8 mouse cellular contexts compared by ENCODE assay signal in genomic region chr11:115765607-115766141, GRCm38 (mm10). TPM values are rescaled to one million over a fixed set of nuclear protein-coding genes. Genes with fewer than 3 reads are reported as not detected.
A peak's percentile ranks its signal among the peaks of the same experiment; 100 is the strongest.
DNase-seq lines count a peak whose midpoint lies in the region; ATAC-seq lines count a peak whose summit lies in the region.

No protein-coding gene starts in this region.

- peak overlapping the region; percentile 89 for H3K9ac ChIP-seq in intestine, embryonic 15.5 days
- H3K9ac ChIP-seq in lung, embryonic 16.5 days (ENCODE audit: low read length): peak overlapping the region; percentile 87

- no peaks in the 10 kb centered on the region for H3K27me3 ChIP-seq in intestine, embryonic 15.5 days (replicated peaks)
- no peaks in the 10 kb centered on the region for H3K27me3 ChIP-seq in lung, embryonic 16.5 days (ENCODE audit: control insufficient read depth, insufficient read depth, low read depth, low read length)

- WGBS in intestine, embryonic 15.5 days: under 1% methylated on average over 34 of the region's 34 CpGs
- WGBS in lung, embryonic 16.5 days: under 1% methylated on average over 34 of the region's 34 CpGs

- peak overlapping the region; percentile 76 for H3K4me2 ChIP-seq in intestine, embryonic 15.5 days (replicated peaks)
- peak overlapping the region; percentile 57 for H3K4me2 ChIP-seq in lung, embryonic 16.5 days (ENCODE audit: low read depth, low read length)

- peak; percentile 91 for ATAC-seq in intestine, embryonic 15.5 days
- ATAC-seq in lung, embryonic 16.5 days (ENCODE audit: low read depth): peak; percentile 85

- peak; percentile 30 for DNase-seq in right cerebral cortex, adult 18-20 months
- no peak for DNase-seq in right cerebral cortex, postnatal 25 days
- DNase-seq in brain, embryonic 18.5 days (ENCODE audit: low read depth, low spot score): peak; percentile 42
- peak; percentile 43 for DNase-seq in forelimb bud, embryonic 11.5 days (ENCODE audit: low read depth, low spot score)
- DNase-seq in right cerebral cortex, postnatal 14 days: peak; percentile 33
- DNase-seq in thymus, postnatal 25 days: no peak

- no peaks in the 10 kb centered on the region for H3K36me3 ChIP-seq in intestine, embryonic 15.5 days
- no peaks in the 10 kb centered on the region for H3K36me3 ChIP-seq in lung, embryonic 16.5 days (ENCODE audit: control insufficient read depth, insufficient read depth, low read length)

- H3K4me3 ChIP-seq in intestine, embryonic 15.5 days (replicated peaks): peak overlapping the region; percentile 79
- peak overlapping the region; percentile 82 for H3K4me3 ChIP-seq in lung, embryonic 16.5 days (ENCODE audit: low read length)

- peaks cover 8% of the 10 kb centered on the region; the same call in 1 of the 2 replicates for H3K4me1 ChIP-seq in intestine, embryonic 15.5 days (replicated peaks)
- H3K4me1 ChIP-seq in lung, embryonic 16.5 days (replicated peaks; ENCODE audit: control insufficient read depth, insufficient read depth, low read length): peaks cover 30% of the 10 kb centered on the region

- peak overlapping the region; percentile 85 for H3K27ac ChIP-seq in intestine, embryonic 15.5 days
- peak overlapping the region; percentile 94 for H3K27ac ChIP-seq in lung, embryonic 16.5 days (ENCODE audit: low read length)

- no peaks in the 10 kb centered on the region for H3K9me3 ChIP-seq in intestine, embryonic 15.5 days
- no peaks in the 10 kb centered on the region for H3K9me3 ChIP-seq in lung, embryonic 16.5 days (ENCODE audit: control insufficient read depth, low read length)

RNA-seq across cellular contexts. Expression of gene Tmem94, which starts 0.4 kb away (rescaled TPM):
- polyA plus RNA-seq in intestine, embryonic 15.5 days (2015; fragmentation: Nextera tagmentation; extraction: Ambion mirVana): 18.6 and 20.8 TPM in 2 replicates
- polyA plus RNA-seq in lung, embryonic 16.5 days (2015; fragmentation: Nextera tagmentation; extraction: Ambion mirVana): 28.2 and 29.1 TPM in 2 replicates

RNA-seq across cellular contexts. Expression of gene Caskin2, which starts 47.8 kb away (rescaled TPM):
- 12.0 and 12.1 TPM in 2 replicates for polyA plus RNA-seq in intestine, embryonic 15.5 days (2015; fragmentation: Nextera tagmentation; extraction: Ambion mirVana)
- polyA plus RNA-seq in lung, embryonic 16.5 days (2015; fragmentation: Nextera tagmentation; extraction: Ambion mirVana): 21.6 and 22.0 TPM in 2 replicates

RNA-seq across cellular contexts. Expression of gene Tsen54, which starts 48.9 kb away (rescaled TPM):
- polyA plus RNA-seq in intestine, embryonic 15.5 days (2015; fragmentation: Nextera tagmentation; extraction: Ambion mirVana): 31.3 and 34.9 TPM in 2 replicates
- polyA plus RNA-seq in lung, embryonic 16.5 days (2015; fragmentation: Nextera tagmentation; extraction: Ambion mirVana): 36.9 and 38.1 TPM in 2 replicates

RNA-seq across cellular contexts. Expression of gene Grb2, which starts 57.3 kb away (rescaled TPM):
- polyA plus RNA-seq in intestine, embryonic 15.5 days (2015; fragmentation: Nextera tagmentation; extraction: Ambion mirVana): 79.3 and 79.4 TPM in 2 replicates
- polyA plus RNA-seq in lung, embryonic 16.5 days (2015; fragmentation: Nextera tagmentation; extraction: Ambion mirVana): 81.0 and 82.7 TPM in 2 replicates

RNA-seq across cellular contexts. Expression of gene Llgl2, which starts 58.2 kb away (rescaled TPM):
- 77.2 and 80.6 TPM in 2 replicates for polyA plus RNA-seq in intestine, embryonic 15.5 days (2015; fragmentation: Nextera tagmentation; extraction: Ambion mirVana)
- polyA plus RNA-seq in lung, embryonic 16.5 days (2015; fragmentation: Nextera tagmentation; extraction: Ambion mirVana): 45.0 and 58.7 TPM in 2 replicates

Comparison
In these comparisons a context has a peak if more than half of its experiments do, and no peak if none do; other contexts are left out.
1. DNase-seq: peak in right cerebral cortex, adult 18-20 months (single experiment), brain, embryonic 18.5 days (single experiment), forelimb bud, embryonic 11.5 days (single experiment) and right cerebral cortex, postnatal 14 days (single experiment); none in right cerebral cortex, postnatal 25 days (single experiment) and thymus, postnatal 25 days (single experiment).